Mouse (Mus musculus) liver, adult 2 months (tissue): ENCODE measurements around the gene Stat3. TPM values are rescaled to one million over a fixed set of nuclear protein-coding genes. Genes with fewer than 3 reads are reported as not detected.

ENCODE experiments used
- DNase-seq: peaks from one replicate; pipeline ENCODE4 v3.0.0-alpha.2; 2011; ENCODE audit warnings: low read depth, low spot score; ENCODE audit errors: extremely low read depth
- H3K27ac ChIP-seq: fragments of 200-500 bp; replicated peaks from 2 replicates; pipeline ENCODE4 v1.5.1; 2012; ENCODE audit warnings: low read depth, mild to moderate bottlenecking, control low read depth, inconsistent platforms, low read length; ENCODE audit not compliant: insufficient read depth
- H3K27me3 ChIP-seq: fragments of 200-500 bp; 2 replicates; pipeline ENCODE4 v1.6.1; 2012; ENCODE audit warnings: mild to moderate bottlenecking, moderate library complexity, low read length, inconsistent platforms; ENCODE audit not compliant: control insufficient read depth, insufficient read depth
- H3K36me3 ChIP-seq: fragments of 200-500 bp; 2 replicates; pipeline ENCODE4 v1.6.1; 2012; ENCODE audit warnings: low read length, inconsistent platforms; ENCODE audit not compliant: control insufficient read depth, insufficient read depth
- H3K4me1 ChIP-seq: fragments of 200-500 bp; 2 replicates; pipeline ENCODE4 v1.6.1; 2011; ENCODE audit warnings: low read length; ENCODE audit not compliant: control insufficient read depth, insufficient read depth
- H3K4me3 ChIP-seq: fragments of 200-500 bp; 2 replicates; pipeline ENCODE4 v1.5.1; 2011; ENCODE audit warnings: low read depth, mild to moderate bottlenecking, control low read depth, low read length, moderate library complexity; ENCODE audit not compliant: insufficient read depth
- H3K79me2 ChIP-seq: fragments of 200-500 bp; 2 replicates; pipeline ENCODE4 v1.6.1; 2012; ENCODE audit warnings: inconsistent platforms, mild to moderate bottlenecking, low read length, moderate library complexity; ENCODE audit not compliant: control insufficient read depth, insufficient read depth
- H3K9ac ChIP-seq: fragments of 200-500 bp; 2 replicates; pipeline ENCODE4 v1.6.1; 2012; ENCODE audit warnings: low read depth, mild to moderate bottlenecking, control low read depth, inconsistent platforms, low read length
- CTCF ChIP-seq: fragments of 200-500 bp; IDR thresholded peaks from 2 replicates; pipeline ENCODE4 v1.5.1; 2011; ENCODE audit warnings: low read depth, low read length, control low read depth
- POLR2A ChIP-seq: fragments of 200-500 bp; IDR thresholded peaks from 2 replicates; pipeline ENCODE4 v1.6.1; 2011; ENCODE audit warnings: low read length, control low read depth; ENCODE audit not compliant: insufficient read depth; ENCODE audit errors: extremely low read depth
- WGBS: fragments of 180-500 bp; shearing (Covaris S2); methylation state at CpG from one replicate; pipeline ENCODE4 v1.1.7; 2018; 5-methylcytosine and 5-hydroxymethylcytosine counted together
- polyA plus RNA-seq: library from polyadenylated mRNA; depleted of rRNA; stranded (reverse); fragments of >200 nt; gene quantifications from 2 replicates; pipeline ENCODE4 v1.2.3, GENCODE M21; 2012
- total RNA-seq: library from RNA; depleted of rRNA; stranded (reverse); fragments of >200 nt; gene quantifications from 2 replicates; pipeline ENCODE4 v1.2.3, GENCODE M21; 2014

Stat3 gene
- total and polyA plus RNA-seq, 2 experiments = 58.5 to 60.4 TPM

- Histone ChIP-seq H3K4me1 (peaks cover 5% of the 10 kb centered on the region), H3K27ac (no peak overlapping the region; the same call in 1 of the 2 replicates), H3K27me3 (no peaks in the 10 kb centered on the region), H3K79me2 (no peaks in the 10 kb centered on the region), H3K9ac (no peak overlapping the region), H3K36me3 (peaks cover 42% of the 10 kb centered on the region), H3K4me3 (no peak overlapping the region)
- no peak for DNase-seq
- TF ChIP-seq CTCF (no peak), POLR2A (no peak)
- WGBS = 83% methylated on average over 4 of the region's 4 CpGs
Measured at GRCm38 (mm10) chr11:100887236-100887635, 52.1 kb downstream of the Stat3 start.

GRCm38 (mm10) chr11:100886188-100886740, 53.1 kb downstream of the Stat3 start:
- Histone ChIP-seq H3K4me3 (no peak overlapping the region), H3K9ac (peak overlapping the region; percentile 7; the same call in 1 of the 2 replicates), H3K79me2 (no peaks in the 10 kb centered on the region), H3K27ac (peak overlapping the region; percentile 41), H3K27me3 (no peaks in the 10 kb centered on the region), H3K4me1 (peaks cover 5% of the 10 kb centered on the region), H3K36me3 (peaks cover 37% of the 10 kb centered on the region)
- DNase-seq = peak; percentile 83
- TF ChIP-seq CTCF = no peak
- TF ChIP-seq POLR2A = no peak
- 23% methylated on average over 8 of the region's 8 CpGs for WGBS

GRCm38 (mm10) chr11:100885472-100885871, 53.9 kb downstream of the Stat3 start:
- DNase-seq = peak; percentile 85
- Histone ChIP-seq H3K36me3 (peaks cover 29% of the 10 kb centered on the region), H3K4me1 (peaks cover 5% of the 10 kb centered on the region), H3K79me2 (no peaks in the 10 kb centered on the region), H3K9ac (no peak overlapping the region), H3K27ac (0 out of 2 replicates have a peak overlapping the region, but pooled peaks have one; percentile 0), H3K27me3 (no peaks in the 10 kb centered on the region), H3K4me3 (no peak overlapping the region)
- TF ChIP-seq CTCF = no peak
- no peak for TF ChIP-seq POLR2A

GRCm38 (mm10) chr11:100883640-100884039, 55.7 kb downstream of the Stat3 start:
- WGBS = 91% methylated on average over 10 of the region's 10 CpGs
- no peak for TF ChIP-seq POLR2A
- no peak for TF ChIP-seq CTCF
- DNase-seq = no peak

GRCm38 (mm10) chr11:100879321-100880078, 59.8 kb downstream of the Stat3 start:
- DNase-seq = no peak
- 83% methylated on average over 15 of the region's 15 CpGs for WGBS
- Histone ChIP-seq H3K4me1 (no peaks in the 10 kb centered on the region), H3K79me2 (no peaks in the 10 kb centered on the region), H3K27ac (no peak overlapping the region), H3K36me3 (peaks cover 17% of the 10 kb centered on the region; the same call in 1 of the 2 replicates), H3K9ac (no peak overlapping the region), H3K4me3 (no peak overlapping the region), H3K27me3 (no peaks in the 10 kb centered on the region)
- TF ChIP-seq CTCF (no peak), POLR2A (no peak)

More at GRCm38 (mm10) chr11:100883640-100884039, 55.7 kb downstream of the Stat3 start:
- H3K27me3 ChIP-seq = no peaks in the 10 kb centered on the region
- H3K27ac ChIP-seq = no peak overlapping the region
- no peak overlapping the region for H3K9ac ChIP-seq
- peaks cover 5% of the 10 kb centered on the region for H3K4me1 ChIP-seq
- H3K4me3 ChIP-seq = no peak overlapping the region
- peaks cover 12% of the 10 kb centered on the region for H3K36me3 ChIP-seq
- H3K79me2 ChIP-seq = no peaks in the 10 kb centered on the region

GRCm38 (mm10) chr11:100875761-100876160, 63.6 kb downstream of the Stat3 start:
- Histone ChIP-seq H3K27ac (no peak overlapping the region), H3K4me1 (peaks cover 3% of the 10 kb centered on the region; the same call in 1 of the 2 replicates), H3K4me3 (no peak overlapping the region), H3K36me3 (peaks cover 13% of the 10 kb centered on the region; the same call in 1 of the 2 replicates), H3K79me2 (no peaks in the 10 kb centered on the region), H3K27me3 (no peaks in the 10 kb centered on the region), H3K9ac (no peak overlapping the region)
- DNase-seq = peak; percentile 38
- 88% methylated on average over 3 of the region's 3 CpGs for WGBS
- TF ChIP-seq POLR2A (no peak), CTCF (no peak)
